Mouse (Mus musculus): ENCODE data around the gene Cd200r4. TPM values are rescaled to one million over a fixed set of nuclear protein-coding genes. Genes with fewer than 3 reads are reported as not detected.
A peak's percentile ranks its signal among the peaks of the same experiment; 100 is the strongest.

Cd200r4 gene
- total and polyA plus RNA-seq, 3 experiments, result 1.1 to 1.6 TPM; not detected in 1

DNA sequence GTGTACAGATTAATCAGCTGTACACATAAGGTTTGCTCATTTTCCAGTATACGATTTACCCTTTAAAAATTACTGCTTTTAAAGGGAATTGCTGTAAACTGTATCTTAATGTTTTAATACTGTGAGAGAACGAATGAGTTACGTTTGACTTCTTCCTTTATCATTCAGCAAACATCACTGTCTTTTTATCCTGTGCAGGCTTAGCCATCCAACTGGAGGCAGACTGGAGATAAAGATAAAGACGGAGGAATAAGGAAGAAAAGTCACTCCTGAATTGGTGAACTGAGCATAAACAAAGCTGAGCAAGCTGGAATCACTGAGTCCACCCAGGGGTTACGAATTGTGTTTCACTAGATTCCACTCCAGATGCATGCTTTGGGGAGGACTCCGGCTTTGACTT is 66.1 kb downstream of the Cd200r4 start:
- Histone ChIP-seq H3K9me3 (replicated peaks; ENCODE audit: insufficient read depth, low read length) (no peaks in the 10 kb centered on the region), H3K79me2 (ENCODE audit: control insufficient read depth, insufficient read depth, low read length, poor library complexity) (no peaks in the 10 kb centered on the region), H3K4me3 (ENCODE audit: control insufficient read depth in 1 of 2, insufficient read depth in 1 of 2, low read depth in 2 of 2, low read length in 2 of 2) (no peak overlapping the region), H3K27me3 (ENCODE audit: control insufficient read depth in 1 of 2, insufficient read depth in 2 of 2, low read length in 2 of 2) (no peaks in the 10 kb centered on the region), H3K9ac (ENCODE audit: control insufficient read depth, low read depth, low read length, poor library complexity, severe bottlenecking) (no peak overlapping the region), H3K27ac (ENCODE audit: control insufficient read depth, low read depth, low read length) (no peak overlapping the region), H3K36me3 (ENCODE audit: control insufficient read depth in 1 of 2, insufficient read depth in 2 of 2, low read length in 2 of 2) (peaks cover 0 to 7% of the 10 kb centered on the region in 2 experiments; a peak in 2 of 4 replicates), H3K4me1 (ENCODE audit: control insufficient read depth in 1 of 2, insufficient read depth in 2 of 2, low read length in 2 of 2) (peaks cover 0 to 4% of the 10 kb centered on the region in 2 experiments; a peak in 1 of 4 replicates)
- no peak for TF ChIP-seq NELFE (IDR thresholded peaks at IDR 0.05; ENCODE audit: low read depth, low read length)
- peak in 1 of 2 experiments; percentile 25; a peak in 1 of 4 replicates for TF ChIP-seq EP300 (IDR thresholded peaks at IDR 0.05; ENCODE audit: low read depth in 1 of 2, low read length in 2 of 2)
- no peak for TF ChIP-seq RAD21 (IDR thresholded peaks at IDR 0.05; ENCODE audit: low read depth, low read length)
- TF ChIP-seq TBP (IDR thresholded peaks at IDR 0.05; ENCODE audit: low read depth, low read length), result no peak
- peak; percentile 54 for TF ChIP-seq GATA1 (IDR thresholded peaks at IDR 0.05; ENCODE audit: low read depth, low read length)
- TF ChIP-seq BHLHE40 (IDR thresholded peaks at IDR 0.05; ENCODE audit: borderline replicate concordance, low read depth, low read length), result no peak
- no peak for DNase-seq (ENCODE audit: low read depth, low spot score)

Other genes starting within 250 kb of the Cd200r4 start
- gene Nepro, start 87.4 kb upstream of the Cd200r4 start, total RNA-seq (2012; rRNA removed), result 8.8 and 9.0 TPM in 2 replicates
- gene Nepro, start 87.4 kb upstream of the Cd200r4 start, polyA plus RNA-seq (2012; ENCODE audit: insufficient read depth in 1 of 2, insufficient read length in 2 of 2, low read depth in 1 of 2, low replicate concordance in 2 of 2, missing spikeins in 1 of 2), result 10 to 100 TPM in 1 of 2 experiments, not detected in 1; 20.8 TPM
- gene Gtpbp8, start 65.4 kb upstream of the Cd200r4 start, total RNA-seq (2012; rRNA removed), result 10.1 and 14.4 TPM in 2 replicates
- 10 to 100 TPM in 1 of 2 experiments, not detected in 1; 10.7 TPM for gene Gtpbp8, start 65.4 kb upstream of the Cd200r4 start, polyA plus RNA-seq (2012; ENCODE audit: insufficient read depth in 1 of 2, insufficient read length in 2 of 2, low read depth in 1 of 2, low replicate concordance in 2 of 2, missing spikeins in 1 of 2)
- 1.4 and 2.0 TPM in 2 replicates for gene Cd200r1, start 46.0 kb upstream of the Cd200r4 start, total RNA-seq (2012; rRNA removed)
- 1 to 10 TPM in 1 of 2 experiments, not detected in 1; 1.6 TPM for gene Cd200r1, start 46.0 kb upstream of the Cd200r4 start, polyA plus RNA-seq (2012; ENCODE audit: insufficient read depth in 1 of 2, insufficient read length in 2 of 2, low read depth in 1 of 2, low replicate concordance in 2 of 2, missing spikeins in 1 of 2)
- not detected in 2 replicates for gene Cd200r2, start 55.4 kb downstream of the Cd200r4 start, total RNA-seq (2012; rRNA removed)
- gene Cd200r2, start 55.4 kb downstream of the Cd200r4 start, polyA plus RNA-seq (2012; ENCODE audit: insufficient read depth in 1 of 2, insufficient read length in 2 of 2, low read depth in 1 of 2, low replicate concordance in 2 of 2, missing spikeins in 1 of 2), result not detected
- gene Cd200r3, start 131.9 kb downstream of the Cd200r4 start, total RNA-seq (2012; rRNA removed), result 0.39 and 0.46 TPM in 2 replicates
- under 1 TPM in 1 of 2 experiments, not detected in 1; 0.46 TPM for gene Cd200r3, start 131.9 kb downstream of the Cd200r4 start, polyA plus RNA-seq (2012; ENCODE audit: insufficient read depth in 1 of 2, insufficient read length in 2 of 2, low read depth in 1 of 2, low replicate concordance in 2 of 2, missing spikeins in 1 of 2)